Mouse (Mus musculus): ENCODE measurements around the gene Adss.
"Not testable (repeated sequence)": the region's sequence is repeated elsewhere in the genome, so short reads cannot be mapped to it uniquely, and the experiment has no call there.

Gene Adss

GRCm38 (mm10) chr1:177796193-177796939 is at the start of gene Adss:
Gene Adss (minus strand): TSS chr1:177796511.
- in situ Hi-C loops (cut with MboI, MseI), result loop anchor here (5.0 to 25.0 kb wide), 3 partner anchors 181 to 1909 kb away; partner anchors contain the start of genes Desi2 and Exo1

DNA sequence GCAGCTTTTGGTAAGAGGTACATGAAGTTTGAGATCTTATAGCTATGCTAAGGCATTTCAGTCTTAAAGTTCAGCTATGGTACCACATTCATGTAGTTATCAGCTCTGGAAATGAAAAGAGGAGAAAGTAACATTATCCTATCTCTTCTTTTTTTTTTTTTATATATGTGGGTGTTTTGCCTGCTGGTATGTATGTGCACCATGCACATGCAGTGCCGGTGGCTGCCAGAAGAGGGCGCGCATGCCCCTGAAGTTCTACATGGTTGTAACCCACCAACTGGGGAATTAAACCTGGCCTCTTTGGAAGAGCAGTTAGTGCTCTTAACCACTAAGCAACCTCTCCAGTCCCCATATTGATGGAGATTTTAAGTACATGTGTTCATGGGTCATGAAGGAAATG is 49.5 kb upstream of the Adss start:
- in situ Hi-C loops (cut with MboI, MseI), result not testable (repeated sequence)

DNA sequence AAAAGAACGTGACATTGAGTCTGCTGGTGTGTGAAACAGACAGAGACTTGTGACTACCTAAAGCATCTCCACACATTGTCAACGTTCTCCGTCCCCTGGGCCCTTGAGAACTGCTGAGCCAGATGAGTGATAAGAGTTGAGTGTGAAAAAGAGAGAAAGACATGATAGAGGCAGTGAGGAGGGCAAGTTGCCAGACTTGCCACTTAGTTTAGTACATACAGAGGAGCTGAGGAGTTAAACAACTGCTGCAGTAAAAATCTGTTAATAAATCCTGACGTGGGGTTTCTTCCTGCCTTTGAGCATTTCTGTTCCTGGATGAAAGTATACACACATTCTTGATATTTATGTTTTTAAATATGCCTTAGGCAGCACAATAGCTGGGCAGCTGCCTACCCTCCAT is 31.5 kb upstream of the Adss start:
- in situ Hi-C loops (cut with MboI, MseI), result not testable (repeated sequence)

DNA sequence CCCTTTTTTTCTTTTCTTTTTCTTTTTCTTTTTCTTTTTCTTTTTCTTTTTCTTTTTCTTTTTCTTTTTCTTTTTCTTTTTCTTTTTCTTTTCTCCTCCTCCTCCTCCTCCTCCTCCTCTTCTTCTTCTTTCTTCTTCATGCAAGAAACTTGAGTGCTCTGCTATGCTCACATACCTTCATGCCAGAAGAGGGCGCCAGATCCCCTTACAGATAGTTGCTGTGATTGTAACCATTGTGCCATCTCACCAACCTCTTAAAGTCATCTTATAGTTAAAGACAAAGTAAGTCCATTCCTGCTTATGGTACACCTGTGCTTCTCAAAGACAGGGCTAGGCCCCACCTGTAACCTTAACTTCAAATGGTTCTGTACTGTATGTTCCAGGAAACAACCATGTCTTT is 10.5 kb upstream of the Adss start:
- in situ Hi-C loops (cut with MboI, MseI), result not testable (repeated sequence)

GRCm38 (mm10) chr1:177803511-177803910 is 7.2 kb upstream of the Adss start:
- in situ Hi-C loops (cut with MboI, MseI), result no loop called here

GRCm38 (mm10) chr1:177797151-177797755 is 942 bp upstream of the Adss start:
- in situ Hi-C loops (cut with MboI, MseI), result loop anchor here (5.0 to 25.0 kb wide), 3 partner anchors 180 to 1910 kb away; partner anchors contain the start of genes Desi2 and Exo1

DNA sequence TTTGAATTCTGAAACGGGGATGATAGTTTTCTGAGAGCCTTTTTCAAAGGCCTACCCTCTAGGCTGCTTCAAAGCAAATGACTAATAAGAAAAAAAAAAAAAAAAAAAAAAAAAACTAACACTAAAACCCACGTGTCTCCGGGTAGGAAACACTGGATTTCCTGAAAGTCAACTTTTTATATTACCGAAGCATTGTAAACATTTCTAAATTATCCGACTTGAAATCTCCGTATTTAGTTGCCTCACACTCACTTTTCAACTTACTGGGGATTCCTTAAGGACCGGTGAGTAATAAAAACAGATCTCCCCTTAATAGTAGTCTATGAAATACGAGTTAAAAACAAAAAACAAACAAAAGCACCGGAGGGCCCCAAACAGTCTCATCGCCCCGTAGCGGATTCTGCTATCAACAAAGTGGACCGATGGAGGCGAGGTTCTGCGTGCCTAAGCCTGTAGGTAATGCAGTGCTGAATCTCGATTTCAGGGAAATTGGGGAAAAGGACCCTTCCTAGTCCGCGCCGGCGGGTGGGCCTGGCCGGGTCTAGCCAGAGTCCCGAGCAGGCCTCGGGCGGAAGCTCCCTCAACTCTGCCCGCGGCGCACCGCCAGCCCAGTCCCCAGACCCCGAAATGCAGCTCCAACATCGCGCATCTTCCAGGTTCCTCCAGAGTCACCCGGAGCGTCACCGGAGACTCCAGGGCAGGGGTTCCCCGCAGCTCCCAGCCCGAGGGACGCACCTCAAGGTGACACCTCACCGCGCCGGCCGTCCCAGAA is 704 bp downstream of the Adss start:
- in situ Hi-C loops (cut with MboI, MseI), result loop anchor here (5.0 to 25.0 kb wide), 3 partner anchors 182 to 1908 kb away; partner anchors contain the start of genes Desi2 and Exo1

GRCm38 (mm10) chr1:177794866-177795265 is 1.4 kb downstream of the Adss start:
- in situ Hi-C loops (cut with MboI, MseI), result loop anchor here (5.0 to 25.0 kb wide), 3 partner anchors 182 to 1908 kb away; partner anchors contain the start of genes Desi2 and Exo1

GRCm38 (mm10) chr1:177792835-177793234 is 3.5 kb downstream of the Adss start:
- in situ Hi-C loops (cut with MboI, MseI), result loop anchor here (25.0 kb wide), 1 partner anchor 1906 kb away; the partner anchor contains the start of gene Exo1

DNA sequence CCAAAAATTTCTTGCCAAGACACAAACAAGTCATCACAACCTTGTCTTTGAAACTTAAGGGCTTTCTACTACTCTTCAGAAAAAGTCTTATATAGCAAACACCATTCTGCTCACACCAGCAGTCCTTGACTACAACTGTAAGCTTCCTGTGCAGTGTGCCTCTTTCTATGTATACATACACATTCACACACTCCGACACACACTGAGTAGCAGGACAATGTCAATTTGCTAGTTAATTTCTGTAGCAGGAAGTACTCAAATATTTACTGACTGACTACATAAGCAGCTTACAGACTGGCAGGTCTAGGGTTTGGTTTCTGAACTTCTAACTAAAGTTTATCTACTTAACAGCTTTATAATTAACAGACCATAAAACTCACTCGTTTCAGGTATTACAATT is 18.9 kb downstream of the Adss start:
- in situ Hi-C loops (cut with MboI, MseI), result loop anchor here (25.0 kb wide), 1 partner anchor 1890 kb away; the partner anchor contains the start of gene Exo1

- in situ Hi-C loops (cut with MboI, MseI), result no loop called here
Observed at GRCm38 (mm10) chr1:177768931-177769330, 27.4 kb downstream of the Adss start.

- in situ Hi-C loops (cut with MboI, MseI), result no loop called here
Observed at GRCm38 (mm10) chr1:177757249-177757648, 39.1 kb downstream of the Adss start.

- in situ Hi-C loops (cut with MboI, MseI), result no loop called here
Observed at GRCm38 (mm10) chr1:177753496-177753895, 42.8 kb downstream of the Adss start.

GRCm38 (mm10) chr1:177747869-177748540 is 48.3 kb downstream of the Adss start:
- in situ Hi-C loops (cut with MboI, MseI), result no loop called here

- in situ Hi-C loops (cut with MboI, MseI), result no loop called here
Observed at GRCm38 (mm10) chr1:177744521-177745325, 51.6 kb downstream of the Adss start.

DNA sequence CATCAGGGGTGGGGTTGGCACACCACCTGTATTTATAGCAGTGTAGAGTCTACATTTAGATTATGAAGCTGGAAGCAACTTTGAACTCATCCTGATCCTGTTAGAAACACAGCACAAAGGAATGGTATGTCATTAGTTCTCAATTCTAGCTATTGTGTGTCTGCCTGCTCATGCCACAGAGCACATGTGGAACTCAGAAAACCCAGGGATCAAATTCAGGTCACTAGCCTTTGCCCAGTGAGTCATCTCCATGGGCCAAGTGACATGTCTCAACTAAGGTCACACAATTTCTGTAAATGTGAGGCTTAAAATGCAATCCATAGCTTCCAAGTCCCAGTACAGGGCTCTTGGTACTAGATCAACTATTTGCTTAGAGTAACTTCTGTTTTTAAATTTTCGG is 54.2 kb downstream of the Adss start:
- in situ Hi-C loops (cut with MboI, MseI), result no loop called here

DNA sequence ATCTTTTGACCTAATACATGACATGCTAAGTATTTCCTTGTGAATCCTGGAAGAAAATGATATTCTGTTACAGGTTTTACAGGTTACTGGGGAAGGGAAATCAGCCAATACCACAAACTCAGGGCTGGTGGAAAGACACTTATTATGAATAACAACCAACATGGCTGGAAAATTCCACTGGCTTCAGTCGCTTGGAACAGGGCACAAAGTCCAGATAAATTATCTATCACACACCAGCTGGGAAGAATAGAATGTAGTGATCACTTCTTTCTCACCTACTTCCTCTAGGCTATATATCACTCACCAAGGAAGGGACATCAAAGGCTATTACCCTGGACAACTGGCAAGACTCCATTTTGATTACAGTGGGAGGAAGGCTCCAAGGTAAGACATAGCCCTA is 55.6 kb downstream of the Adss start:
- in situ Hi-C loops (cut with MboI, MseI), result no loop called here

DNA sequence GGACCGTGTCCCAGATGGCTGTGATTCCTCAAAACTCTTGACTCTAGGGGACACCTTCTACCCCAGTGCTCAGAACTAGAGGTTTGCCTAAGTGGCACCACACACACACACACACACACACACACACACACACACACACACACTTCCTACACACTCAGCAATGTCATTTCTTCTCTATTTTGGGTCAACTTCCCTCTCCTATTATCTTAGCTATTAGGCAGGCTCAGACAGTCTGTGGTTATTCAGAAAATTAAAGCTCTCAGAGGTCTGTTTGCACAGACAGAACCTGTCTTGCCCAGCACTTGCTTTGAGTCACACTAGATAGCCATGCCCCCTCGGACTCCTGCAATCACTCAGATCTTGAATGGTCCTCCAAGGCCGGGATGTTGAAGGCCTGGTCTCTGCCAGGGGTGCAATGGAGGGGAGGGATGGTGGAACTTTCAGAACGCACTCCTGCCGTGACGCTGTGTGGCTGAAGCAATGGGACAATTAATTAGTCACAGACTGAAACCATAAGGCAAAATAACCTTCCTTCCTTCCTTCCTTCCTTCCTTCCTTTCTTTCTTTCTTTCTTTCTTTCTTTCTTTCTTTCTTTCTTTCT is 58.7 kb downstream of the Adss start:
- in situ Hi-C loops (cut with MboI, MseI), result no loop called here

GRCm38 (mm10) chr1:177731973-177732372 is 64.3 kb downstream of the Adss start:
- in situ Hi-C loops (cut with MboI, MseI), result no loop called here

Measured in regulatory T cell (primary cell).